Mouse (Mus musculus) olfactory bulb, adult 2 months (tissue): Measurements from ENCODE around the gene Ube2ql1.
A peak's percentile ranks its signal among the peaks of the same experiment; 100 is the strongest.

Experiments
- CTCF ChIP-seq: fragments of 200-500 bp; IDR thresholded peaks from 2 replicates; pipeline ENCODE4 v1.5.1; 2012; ENCODE audit warnings: low read depth, mild to moderate bottlenecking, low read length, moderate library complexity; ENCODE audit not compliant: insufficient read depth
- POLR2A ChIP-seq: fragments of 200-500 bp; IDR thresholded peaks from 2 replicates; pipeline ENCODE4 v1.6.1; 2012; ENCODE audit warnings: mild to moderate bottlenecking, low read depth, low read length, moderate library complexity; ENCODE audit not compliant: insufficient read depth

GRCm38 (mm10) chr13:69739759-69740135 lies at the start of gene Ube2ql1:
- TF ChIP-seq CTCF (peak; percentile 99), POLR2A (peak; percentile 99)
